Mouse (Mus musculus) limb, embryonic 11.5 days (tissue): Measurements from ENCODE around the gene Hoxa13. TPM values are rescaled to one million over a fixed set of nuclear protein-coding genes. Genes with fewer than 3 reads are reported as not detected.

ENCODE experiments used
- ATAC-seq: fragments of 200-750 bp; cut with Nextera tagmentation; 2 replicates; pipeline ENCODE4 v1.8.0; 2017; ENCODE audit warnings: low read depth; ENCODE audit not compliant: insufficient number of reproducible peaks, low FRiP score, low TSS enrichment
- DNase-seq: peaks from one replicate; pipeline ENCODE4 v3.0.0-alpha.2; 2015; ENCODE audit warnings: low spot score
- H3K27ac ChIP-seq: fragments of 300-500 bp; sonication (generic); replicated peaks from 2 replicates; pipeline ENCODE4 v1.5.1; 2014; ENCODE audit warnings: low read depth, mild to moderate bottlenecking, low read length
- H3K27me3 ChIP-seq: fragments of 300-500 bp; sonication (generic); 2 replicates; pipeline ENCODE4 v1.6.1; 2014; ENCODE audit warnings: mild to moderate bottlenecking, low read length, mixed read lengths; ENCODE audit not compliant: control insufficient read depth, insufficient read depth
- H3K36me3 ChIP-seq: fragments of 300-500 bp; sonication (generic); 2 replicates; pipeline ENCODE4 v1.6.1; 2014; ENCODE audit warnings: mild to moderate bottlenecking, low read length, moderate library complexity, mixed read lengths; ENCODE audit not compliant: control insufficient read depth, insufficient read depth
- H3K4me1 ChIP-seq: fragments of 300-500 bp; sonication (generic); 2 replicates; pipeline ENCODE4 v1.6.1; 2014; ENCODE audit warnings: low read length, mixed read lengths; ENCODE audit not compliant: control insufficient read depth, insufficient read depth
- H3K4me2 ChIP-seq: fragments of 300-500 bp; sonication (generic); 2 replicates; pipeline ENCODE4 v1.6.1; 2014; ENCODE audit warnings: low read depth, mild to moderate bottlenecking, moderate library complexity; ENCODE audit not compliant: severe bottlenecking
- H3K4me3 ChIP-seq: fragments of 300-500 bp; sonication (generic); 2 replicates; pipeline ENCODE4 v1.5.1; 2014; ENCODE audit warnings: low read depth, low read length
- H3K9ac ChIP-seq: fragments of 300-500 bp; sonication (generic); 2 replicates; pipeline ENCODE4 v1.6.1; 2014; ENCODE audit warnings: mild to moderate bottlenecking, low read length
- H3K9me3 ChIP-seq: fragments of 300-500 bp; sonication (generic); 2 replicates; pipeline ENCODE4 v1.6.1; 2016; ENCODE audit warnings: low read length; ENCODE audit not compliant: control insufficient read depth
- WGBS: fragments of 180-500 bp; shearing (Covaris S2); extraction: QIAGEN DNeasy Blood & Tissue Kit; methylation state at CpG from one replicate; pipeline ENCODE4 v1.1.7; 2014; 5-methylcytosine and 5-hydroxymethylcytosine counted together
- polyA plus RNA-seq: library from polyadenylated mRNA; unstranded; fragments of >200 nt; fragmentation: Nextera tagmentation; extraction: Ambion mirVana; gene quantifications from 2 replicates; pipeline ENCODE4 v1.2.1, GENCODE M21; 2014

Gene Hoxa13
- polyA plus RNA-seq, 1 experiment from 2014 or later, result 25.1 TPM

DNA sequence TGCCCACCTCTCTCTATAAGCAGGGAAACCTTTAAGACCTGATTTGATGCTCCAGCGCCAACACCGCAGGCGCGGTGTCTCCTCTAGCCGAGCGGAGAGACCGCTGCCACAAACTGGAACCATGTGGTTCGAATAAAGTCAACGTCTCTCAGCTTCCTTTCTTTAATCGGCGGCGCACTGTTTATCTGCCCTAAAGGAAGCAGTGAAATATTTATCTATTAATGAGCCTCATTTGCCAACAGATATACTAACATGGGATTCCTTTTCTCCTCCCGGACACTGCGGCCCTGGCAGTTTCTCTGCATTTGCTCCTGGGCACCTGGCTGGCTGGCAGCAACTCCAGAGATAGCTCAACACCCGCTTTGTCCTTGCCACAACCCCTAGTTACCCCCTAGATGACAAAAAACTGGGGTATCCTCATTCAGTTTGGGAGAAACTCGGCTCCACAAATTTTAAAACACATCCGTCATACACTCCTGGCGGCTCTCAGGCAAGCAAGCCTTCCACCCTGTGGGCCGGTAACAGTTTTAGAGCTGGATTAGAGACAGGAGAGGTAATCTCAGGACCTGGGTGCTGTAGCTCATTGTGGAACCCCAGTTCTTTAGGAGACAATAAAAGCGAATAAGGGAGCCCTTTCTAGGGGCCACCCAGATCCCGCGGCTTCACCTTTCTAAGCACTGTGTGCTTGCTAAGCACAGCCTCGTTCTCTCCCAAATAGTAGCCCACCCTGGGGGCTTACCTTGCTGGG lies 42.6 kb downstream of the Hoxa13 start:
- peaks cover 50% of the 10 kb centered on the region for H3K4me1 ChIP-seq
- H3K4me2 ChIP-seq, result peak overlapping the region; percentile 89
- WGBS, result under 1% methylated on average over 23 of the region's 23 CpGs
- no peaks in the 10 kb centered on the region for H3K36me3 ChIP-seq
- ATAC-seq (no peak), DNase-seq (peak; percentile 68)
- peak overlapping the region; percentile 87 for H3K4me3 ChIP-seq
- H3K9me3 ChIP-seq, result no peaks in the 10 kb centered on the region
- H3K9ac ChIP-seq, result peak overlapping the region; percentile 98
- H3K27ac ChIP-seq, result peak overlapping the region; percentile 98
- H3K27me3 ChIP-seq, result no peaks in the 10 kb centered on the region

GRCm38 (mm10) chr6:52217459-52217768 lies 43.3 kb downstream of the Hoxa13 start:
- under 1% methylated on average over 25 of the region's 25 CpGs for WGBS
- Histone ChIP-seq H3K36me3 (no peaks in the 10 kb centered on the region), H3K27me3 (no peaks in the 10 kb centered on the region), H3K4me2 (peak overlapping the region; percentile 89), H3K4me1 (peaks cover 50% of the 10 kb centered on the region), H3K27ac (peak overlapping the region; percentile 98), H3K9me3 (no peaks in the 10 kb centered on the region), H3K9ac (peak overlapping the region; percentile 98), H3K4me3 (peak overlapping the region; percentile 87)
- peak; percentile 96 for DNase-seq
- peak; percentile 52; the same call in 1 of the 2 replicates for ATAC-seq

DNA sequence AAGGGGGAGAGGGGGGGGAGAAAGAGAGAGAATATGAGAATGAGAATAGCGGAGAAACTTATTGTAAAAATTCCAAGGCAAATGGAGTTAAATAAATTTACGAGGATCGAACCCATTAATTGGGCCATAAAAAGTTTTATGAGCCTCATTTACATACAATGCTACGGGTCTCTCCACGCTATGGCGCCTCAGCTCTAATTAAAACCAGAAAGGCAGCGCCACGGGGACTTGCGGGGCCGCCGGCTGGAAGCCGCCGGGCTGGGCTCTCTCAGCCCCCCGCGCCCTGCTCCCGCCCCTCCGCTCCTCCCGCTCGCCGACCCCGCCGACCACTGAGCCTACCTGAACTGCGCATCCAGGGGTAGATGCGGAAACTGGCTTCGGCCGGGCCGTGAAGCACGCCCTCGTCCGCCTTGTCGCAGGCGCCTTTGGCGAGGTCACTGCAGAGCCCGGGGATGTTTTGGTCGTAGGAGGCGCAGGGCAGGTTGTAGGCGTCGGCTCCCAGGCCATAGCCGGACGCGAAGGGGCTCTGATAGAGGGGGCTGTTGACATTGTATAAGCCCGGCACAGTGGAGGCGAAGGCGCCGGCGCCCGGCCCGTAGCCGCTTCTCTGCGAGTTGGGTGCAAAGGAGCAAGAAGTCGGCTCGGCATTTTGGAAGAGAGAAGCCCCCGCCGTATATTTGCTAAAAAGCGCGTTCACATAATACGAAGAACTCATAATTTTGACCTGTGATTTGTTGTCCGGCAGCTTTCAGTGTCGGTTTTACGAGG lies 43.8 kb downstream of the Hoxa13 start:
- Histone ChIP-seq H3K27me3 (no peaks in the 10 kb centered on the region), H3K27ac (peak overlapping the region; percentile 98)
- under 1% methylated on average over 60 of the region's 60 CpGs for WGBS

DNA sequence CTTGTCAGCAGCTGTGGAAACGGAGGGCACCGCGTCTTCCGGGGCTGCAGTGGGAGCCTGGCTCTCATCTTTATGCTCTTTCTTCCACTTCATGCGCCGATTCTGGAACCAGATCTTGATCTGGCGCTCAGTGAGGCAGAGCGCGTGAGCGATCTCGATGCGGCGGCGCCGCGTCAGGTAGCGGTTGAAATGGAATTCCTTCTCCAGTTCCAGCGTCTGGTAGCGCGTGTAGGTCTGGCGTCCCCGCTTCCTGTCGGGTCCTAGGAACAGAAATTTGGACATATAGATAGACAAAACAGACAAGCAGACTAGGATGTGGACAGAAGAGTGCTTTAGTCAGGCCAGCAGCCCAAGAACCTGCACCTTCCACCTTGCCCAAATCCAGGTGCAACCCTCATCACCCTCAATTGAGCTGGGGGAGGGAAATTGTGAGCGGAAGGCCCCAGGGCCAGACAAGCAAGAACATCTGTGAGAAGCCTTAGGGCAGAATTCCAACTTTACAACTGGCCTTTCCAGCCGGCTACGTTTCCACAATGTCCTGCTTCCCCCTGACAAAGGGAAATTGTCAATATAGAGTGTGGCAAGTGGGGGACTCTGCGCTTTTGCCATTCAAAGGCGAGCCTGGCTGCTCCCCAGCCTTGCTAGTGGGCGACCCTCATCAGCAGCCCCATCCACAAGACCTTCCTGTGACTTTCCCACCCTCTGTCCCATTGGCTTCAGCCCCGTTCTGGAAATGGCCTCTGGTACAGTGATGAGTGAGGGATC lies 44.7 kb downstream of the Hoxa13 start:
- DNase-seq (peak; percentile 75), ATAC-seq (no peak)
- Histone ChIP-seq H3K4me2 (peak overlapping the region; percentile 89), H3K27me3 (no peaks in the 10 kb centered on the region), H3K36me3 (no peaks in the 10 kb centered on the region), H3K9ac (peak overlapping the region; percentile 86), H3K4me1 (peaks cover 54% of the 10 kb centered on the region), H3K27ac (peak overlapping the region; percentile 98), H3K9me3 (no peaks in the 10 kb centered on the region), H3K4me3 (peak overlapping the region; percentile 87)
- WGBS, result under 1% methylated on average over 30 of the region's 30 CpGs

More for the DNA sequence above, 43.8 kb downstream of the Hoxa13 start:
- ATAC-seq (no peak), DNase-seq (peak; percentile 85)
- H3K9ac ChIP-seq, result peak overlapping the region; percentile 86
- H3K4me1 ChIP-seq, result peaks cover 50% of the 10 kb centered on the region
- H3K9me3 ChIP-seq, result no peaks in the 10 kb centered on the region
- H3K4me3 ChIP-seq, result peak overlapping the region; percentile 87
- no peaks in the 10 kb centered on the region for H3K36me3 ChIP-seq
- H3K4me2 ChIP-seq, result peak overlapping the region; percentile 89

DNA sequence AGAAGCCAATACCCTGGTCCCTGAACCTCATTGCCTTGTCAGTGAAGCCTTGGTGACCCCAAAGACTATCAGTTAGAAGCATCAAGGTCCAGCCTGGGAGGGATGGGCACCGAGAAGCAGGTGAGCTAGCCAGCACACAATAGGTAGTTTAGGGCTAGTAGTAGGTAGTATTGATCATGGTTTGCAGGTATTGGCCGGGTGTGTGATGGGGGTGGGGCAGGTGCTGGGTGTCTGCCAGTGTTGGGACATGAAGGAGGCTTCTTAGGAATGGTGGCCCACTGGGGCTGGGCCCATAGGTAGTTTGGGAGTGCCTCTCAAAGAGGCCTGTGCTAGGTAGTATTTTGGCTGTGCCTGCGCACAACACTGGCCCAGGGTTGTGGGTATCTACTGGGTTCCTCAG lies 45.6 kb downstream of the Hoxa13 start:
- Histone ChIP-seq H3K36me3 (no peaks in the 10 kb centered on the region), H3K27ac (no peak overlapping the region), H3K4me2 (peak overlapping the region; percentile 89; the same call in 1 of the 2 replicates), H3K4me1 (peaks cover 53% of the 10 kb centered on the region), H3K27me3 (no peaks in the 10 kb centered on the region), H3K4me3 (no peak overlapping the region), H3K9me3 (no peaks in the 10 kb centered on the region), H3K9ac (no peak overlapping the region)
- 20% methylated on average over 3 of the region's 3 CpGs for whole genome bisulfite sequencing
- ATAC-seq (no peak), DNase-seq (no peak)

DNA sequence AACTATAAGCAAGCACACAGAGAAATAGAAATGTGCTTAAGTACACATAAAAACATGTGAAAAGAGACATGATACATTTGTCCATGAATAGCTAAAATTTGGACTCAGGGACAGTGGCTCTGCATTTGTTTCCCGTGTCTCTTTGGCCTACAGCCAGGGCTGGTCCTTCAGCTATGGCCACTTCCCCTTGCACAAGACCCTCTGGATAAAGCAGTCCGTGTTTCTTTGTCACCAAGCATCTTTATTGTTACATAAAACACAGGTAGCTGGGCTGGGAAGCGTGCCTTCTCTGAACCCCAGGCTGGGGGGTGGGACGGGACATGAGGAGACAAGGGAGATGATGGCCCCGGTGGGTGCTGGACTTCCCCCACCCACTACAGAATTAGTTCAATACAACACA lies 46.4 kb downstream of the Hoxa13 start:
- Histone ChIP-seq H3K9me3 (no peaks in the 10 kb centered on the region), H3K36me3 (no peaks in the 10 kb centered on the region), H3K4me1 (peaks cover 54% of the 10 kb centered on the region), H3K4me2 (peak overlapping the region; percentile 95), H3K9ac (0 out of 2 replicates have a peak overlapping the region, but pooled peaks have one; percentile 37), H3K27ac (no peak overlapping the region), H3K27me3 (no peaks in the 10 kb centered on the region), H3K4me3 (0 out of 2 replicates have a peak overlapping the region, but pooled peaks have one; percentile 5)
- WGBS, result 14% methylated on average over 5 of the region's 5 CpGs
- ATAC-seq (no peak), DNase-seq (no peak)

DNA sequence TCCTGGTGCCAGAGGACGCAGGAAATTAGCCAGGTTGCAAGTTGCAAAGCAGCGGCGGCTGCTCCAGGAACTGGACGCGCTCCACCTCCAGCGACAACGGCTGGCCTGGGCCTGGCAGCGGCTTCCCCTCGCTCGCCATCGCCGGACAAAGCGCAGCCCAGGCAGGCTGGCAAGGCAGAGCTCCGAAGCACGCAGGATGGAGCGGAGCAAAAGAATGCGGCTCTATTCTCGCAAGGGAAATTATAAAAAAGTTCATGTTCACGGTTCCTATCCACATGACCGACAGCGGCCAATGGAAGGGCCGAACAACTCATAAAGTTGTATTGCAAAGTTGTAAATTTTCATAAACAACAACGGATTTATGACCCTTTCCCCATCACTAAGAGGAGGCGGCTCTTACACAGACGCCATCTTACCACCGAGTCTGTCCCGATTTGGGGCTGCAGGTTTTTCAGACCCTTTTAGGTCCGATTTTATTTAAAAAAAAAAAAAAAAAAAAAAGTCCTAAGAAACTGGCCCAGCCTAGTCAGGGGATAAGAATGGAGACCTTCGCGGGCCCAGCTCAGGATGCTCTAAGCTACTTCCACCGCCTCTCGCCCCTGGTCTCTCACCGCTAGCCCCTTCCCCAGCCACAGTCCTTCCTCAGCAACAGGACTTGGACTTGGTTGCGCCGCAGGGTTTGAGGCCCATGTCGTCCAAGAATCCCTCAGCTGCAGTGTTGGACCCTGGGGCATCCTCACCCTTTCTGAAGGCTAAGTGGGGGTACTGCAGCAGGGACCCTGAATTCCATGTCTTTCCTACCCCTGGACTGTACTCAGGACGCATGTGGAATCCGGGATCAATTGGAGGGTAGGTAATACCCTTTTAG lies 47.3 kb downstream of the Hoxa13 start, which contains the start of the genes Hoxa3 and Gm28308:
Gene Hoxa3, minus strand, starts transcription at position 218 of the 868 bp plus-strand sequence.
Gene Gm28308, minus strand, starts transcription at position 221 of the 868 bp plus-strand sequence.
- DNase-seq (peak; percentile 86), ATAC-seq (peak; percentile 69)
- peak within 1 kb of the TSS; percentile 70 for H3K4me3 ChIP-seq
- no peaks in the 10 kb centered on the region for H3K9me3 ChIP-seq
- no peaks in the 10 kb centered on the region for H3K27me3 ChIP-seq
- 1% methylated on average over 38 of the region's 38 CpGs for WGBS
- H3K9ac ChIP-seq, result peak within 1 kb of the TSS; percentile 93
- H3K36me3 ChIP-seq, result no peaks in the 10 kb centered on the region
- peaks cover 53% of the 10 kb centered on the region for H3K4me1 ChIP-seq
- peak within 1 kb of the TSS; percentile 95 for H3K4me2 ChIP-seq
- peak within 1 kb of the TSS; percentile 93 for H3K27ac ChIP-seq
